Mouse (Mus musculus): ENCODE data around the gene Kcnmb2. TPM values are rescaled to one million over a fixed set of nuclear protein-coding genes. Genes with fewer than 3 reads are reported as not detected.

The Kcnmb2 gene
- polyA plus RNA-seq, 1 experiment from 2014 or later = 1.5 TPM

DNA sequence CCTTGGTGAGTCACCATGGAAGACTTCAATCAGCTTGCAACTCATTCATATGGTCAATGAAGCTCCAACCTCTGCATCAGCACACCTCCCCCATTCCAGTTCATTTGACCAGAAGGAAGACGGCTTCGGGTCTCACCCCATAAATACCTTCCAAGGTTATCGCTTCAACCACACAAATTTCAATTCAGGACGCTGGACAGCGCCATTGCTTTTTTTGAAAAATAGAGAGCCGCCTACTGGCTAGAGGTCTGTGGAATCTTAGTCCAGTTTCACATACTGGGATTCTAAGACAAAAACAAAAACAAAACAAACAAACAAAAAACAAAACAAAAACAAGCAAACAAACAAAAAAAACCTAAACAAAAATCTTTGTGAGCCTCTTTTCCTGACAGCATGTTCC, 39.2 kb downstream of the Kcnmb2 start:
- no peak for ATAC-seq (ENCODE audit: insufficient number of reproducible peaks, insufficient read depth, low FRiP score, low TSS enrichment, low read depth)
- Histone ChIP-seq H3K4me1 (no peaks in the 10 kb centered on the region), H3K9ac (no peak overlapping the region), H3K4me3 (no peak overlapping the region), H3K4me2 (no peak overlapping the region), H3K36me3 (no peaks in the 10 kb centered on the region), H3K27me3 (no peaks in the 10 kb centered on the region), H3K9me3 (no peaks in the 10 kb centered on the region), H3K27ac (no peak overlapping the region)
- WGBS = 24% methylated on average over 6 of the region's 6 CpGs

- 23% methylated on average over 3 of the region's 3 CpGs for WGBS
- H3K27ac ChIP-seq = no peak overlapping the region
- no peaks in the 10 kb centered on the region for H3K36me3 ChIP-seq
- no peak overlapping the region for H3K9ac ChIP-seq
- no peaks in the 10 kb centered on the region for H3K9me3 ChIP-seq
- H3K4me2 ChIP-seq = peak overlapping the region; percentile 22
- ATAC-seq (ENCODE audit: insufficient number of reproducible peaks, insufficient read depth, low FRiP score, low TSS enrichment, low read depth) = no peak
- no peak overlapping the region for H3K4me3 ChIP-seq
- no peaks in the 10 kb centered on the region for H3K27me3 ChIP-seq
- peaks cover 10% of the 10 kb centered on the region; the same call in 1 of the 2 replicates for H3K4me1 ChIP-seq
Observed at GRCm38 (mm10) chr3:31954213-31954612, 51.9 kb downstream of the Kcnmb2 start.

GRCm38 (mm10) chr3:31955004-31955403, 52.7 kb downstream of the Kcnmb2 start:
- H3K4me1 ChIP-seq = peaks cover 10% of the 10 kb centered on the region; the same call in 1 of the 2 replicates
- no peak overlapping the region for H3K27ac ChIP-seq
- no peak for ATAC-seq (ENCODE audit: insufficient number of reproducible peaks, insufficient read depth, low FRiP score, low TSS enrichment, low read depth)
- WGBS = 80% methylated on average over 2 of the region's 2 CpGs
- H3K36me3 ChIP-seq = no peaks in the 10 kb centered on the region
- no peak overlapping the region for H3K4me3 ChIP-seq
- no peaks in the 10 kb centered on the region for H3K9me3 ChIP-seq
- no peak overlapping the region for H3K9ac ChIP-seq
- no peaks in the 10 kb centered on the region for H3K27me3 ChIP-seq
- no peak overlapping the region for H3K4me2 ChIP-seq

GRCm38 (mm10) chr3:31959821-31960220, 57.5 kb downstream of the Kcnmb2 start:
- Histone ChIP-seq H3K36me3 (no peaks in the 10 kb centered on the region), H3K4me3 (no peak overlapping the region), H3K9ac (no peak overlapping the region), H3K4me1 (0 out of 2 replicates have a peak, but pooled peaks cover under 1% of the 10 kb centered on the region), H3K27me3 (no peaks in the 10 kb centered on the region), H3K9me3 (no peaks in the 10 kb centered on the region), H3K27ac (no peak overlapping the region), H3K4me2 (no peak overlapping the region)
- 65% methylated on average over 5 of the region's 5 CpGs for WGBS
- ATAC-seq (ENCODE audit: insufficient number of reproducible peaks, insufficient read depth, low FRiP score, low TSS enrichment, low read depth) = no peak

DNA sequence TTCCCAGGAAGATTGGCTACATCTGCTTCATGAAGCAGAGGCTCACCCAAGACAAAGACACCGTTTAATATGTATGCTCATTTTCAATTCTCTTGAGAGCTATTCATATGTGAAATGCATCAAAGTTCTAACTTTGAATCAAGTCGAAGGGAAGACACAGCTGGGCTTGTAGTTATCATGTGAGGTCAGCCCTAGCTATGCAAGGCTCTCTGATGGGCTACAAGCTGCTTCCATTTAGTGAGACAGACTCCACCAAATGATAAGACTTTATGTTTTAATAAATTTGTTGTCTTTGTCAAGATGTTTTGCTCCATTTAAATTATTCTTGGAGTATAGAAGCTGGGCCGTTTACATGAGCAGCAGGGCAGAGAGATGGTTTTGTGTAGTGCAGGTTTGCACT, 58.9 kb downstream of the Kcnmb2 start:
- no peak overlapping the region for H3K27ac ChIP-seq
- no peak overlapping the region for H3K4me3 ChIP-seq
- no peak for ATAC-seq (ENCODE audit: insufficient number of reproducible peaks, insufficient read depth, low FRiP score, low TSS enrichment, low read depth)
- no peaks in the 10 kb centered on the region for H3K27me3 ChIP-seq
- WGBS = 72% methylated on average over 3 of the region's 3 CpGs
- no peaks in the 10 kb centered on the region for H3K4me1 ChIP-seq
- no peak overlapping the region for H3K9ac ChIP-seq
- H3K36me3 ChIP-seq = no peaks in the 10 kb centered on the region
- no peaks in the 10 kb centered on the region for H3K9me3 ChIP-seq
- no peak overlapping the region for H3K4me2 ChIP-seq

DNA sequence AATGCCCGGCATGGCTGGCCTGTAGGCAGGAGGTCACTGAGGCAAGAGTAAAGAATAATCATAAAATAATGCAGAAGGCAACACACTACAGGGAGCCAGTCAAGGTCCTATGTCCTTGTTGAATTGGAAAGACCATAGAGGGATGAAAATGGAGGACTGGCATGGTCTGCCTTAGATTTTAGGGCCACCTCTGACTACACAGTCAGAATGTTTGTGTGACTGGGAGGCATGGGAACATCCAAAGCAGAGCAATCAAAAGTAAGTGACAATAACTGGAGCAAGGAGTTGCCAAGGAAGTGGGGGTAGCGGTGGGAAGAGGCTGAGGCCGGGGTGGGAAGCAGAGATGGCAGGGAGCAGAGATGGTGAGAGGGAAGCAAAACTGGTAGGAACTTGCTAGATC, 60.8 kb downstream of the Kcnmb2 start:
- Histone ChIP-seq H3K4me2 (no peak overlapping the region), H3K4me3 (no peak overlapping the region), H3K27me3 (no peaks in the 10 kb centered on the region), H3K9ac (no peak overlapping the region), H3K4me1 (no peaks in the 10 kb centered on the region), H3K36me3 (no peaks in the 10 kb centered on the region), H3K9me3 (no peaks in the 10 kb centered on the region), H3K27ac (no peak overlapping the region)
- WGBS = 91% methylated on average over 3 of the region's 3 CpGs
- no peak for ATAC-seq (ENCODE audit: insufficient number of reproducible peaks, insufficient read depth, low FRiP score, low TSS enrichment, low read depth)

DNA sequence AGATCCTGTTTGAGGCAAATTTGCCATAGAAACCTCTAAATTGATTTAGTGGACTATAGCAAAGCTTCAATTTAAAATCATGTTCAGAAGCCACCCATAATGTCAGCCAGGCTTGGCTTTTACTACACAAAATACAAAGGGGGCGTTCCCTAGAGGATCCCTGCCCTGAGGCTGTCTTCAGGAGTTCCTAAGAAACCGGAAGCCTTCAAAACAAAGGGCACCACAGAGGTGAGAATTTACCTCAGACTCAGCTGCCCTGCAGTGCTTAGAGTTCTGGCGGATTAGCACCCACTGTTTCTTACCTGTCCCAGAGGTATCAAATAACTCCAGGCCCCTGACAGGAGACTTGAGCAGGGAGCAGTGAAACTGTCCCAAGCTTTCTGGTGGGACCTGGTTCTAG, 77.4 kb downstream of the Kcnmb2 start:
- Histone ChIP-seq H3K9ac (no peak overlapping the region), H3K9me3 (no peaks in the 10 kb centered on the region), H3K27ac (no peak overlapping the region), H3K4me3 (no peak overlapping the region), H3K4me1 (0 out of 2 replicates have a peak, but pooled peaks cover 3% of the 10 kb centered on the region), H3K36me3 (no peaks in the 10 kb centered on the region), H3K27me3 (no peaks in the 10 kb centered on the region), H3K4me2 (no peak overlapping the region)
- 7% methylated on average over 3 of the region's 3 CpGs for whole genome bisulfite sequencing
- ATAC-seq (ENCODE audit: insufficient number of reproducible peaks, insufficient read depth, low FRiP score, low TSS enrichment, low read depth) = no peak

DNA sequence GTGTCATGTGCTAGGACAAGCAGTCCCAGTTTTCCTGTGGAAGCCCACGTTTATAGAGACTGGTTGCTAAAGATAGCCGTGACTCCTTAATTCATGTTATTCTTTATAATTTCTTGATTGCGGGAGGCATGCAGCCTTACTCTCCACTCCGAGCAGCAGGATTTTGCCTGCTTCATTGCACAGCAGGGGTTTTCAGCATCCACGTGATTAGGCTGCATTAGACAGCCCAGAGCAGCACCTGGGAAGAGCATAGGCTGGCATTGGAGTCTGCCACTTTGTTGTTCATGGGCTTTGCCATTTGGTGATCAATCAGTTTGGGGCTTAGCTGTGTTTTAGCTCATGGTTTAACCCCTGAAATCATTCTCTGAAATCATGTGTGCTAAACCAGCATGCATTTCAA, 80.1 kb downstream of the Kcnmb2 start:
- Histone ChIP-seq H3K9ac (no peak overlapping the region), H3K4me3 (no peak overlapping the region), H3K27me3 (no peaks in the 10 kb centered on the region), H3K27ac (no peak overlapping the region), H3K36me3 (no peaks in the 10 kb centered on the region), H3K4me2 (no peak overlapping the region), H3K9me3 (no peaks in the 10 kb centered on the region), H3K4me1 (0 out of 2 replicates have a peak, but pooled peaks cover 3% of the 10 kb centered on the region)
- 40% methylated on average over 5 of the region's 5 CpGs for WGBS
- no peak for ATAC-seq (ENCODE audit: insufficient number of reproducible peaks, insufficient read depth, low FRiP score, low TSS enrichment, low read depth)

DNA sequence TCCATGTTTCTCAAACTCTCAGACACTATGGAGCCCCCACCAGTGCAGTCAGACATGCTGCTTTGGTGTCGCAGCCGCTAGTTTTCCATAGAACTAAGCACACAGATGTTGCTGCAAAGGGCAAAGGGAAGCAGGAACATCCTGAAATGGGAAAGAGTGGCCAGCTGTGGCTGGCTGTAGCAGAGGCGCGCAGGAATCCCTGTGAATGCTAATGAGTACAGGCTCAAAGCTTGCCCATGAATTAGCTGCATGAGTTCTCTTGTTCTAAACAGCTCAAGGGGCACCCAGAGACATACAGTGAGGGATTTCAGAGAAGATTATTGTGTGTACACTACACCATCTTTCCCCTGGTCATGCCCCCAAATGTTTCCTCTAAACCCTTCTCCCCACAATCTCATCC, 82.8 kb downstream of the Kcnmb2 start:
- no peaks in the 10 kb centered on the region for H3K36me3 ChIP-seq
- WGBS = 85% methylated on average over 4 of the region's 4 CpGs
- H3K9me3 ChIP-seq = no peaks in the 10 kb centered on the region
- H3K9ac ChIP-seq = no peak overlapping the region
- ATAC-seq (ENCODE audit: insufficient number of reproducible peaks, insufficient read depth, low FRiP score, low TSS enrichment, low read depth) = no peak
- H3K4me3 ChIP-seq = no peak overlapping the region
- no peak overlapping the region for H3K27ac ChIP-seq
- H3K27me3 ChIP-seq = no peaks in the 10 kb centered on the region
- H3K4me1 ChIP-seq = no peaks in the 10 kb centered on the region
- no peak overlapping the region for H3K4me2 ChIP-seq

DNA sequence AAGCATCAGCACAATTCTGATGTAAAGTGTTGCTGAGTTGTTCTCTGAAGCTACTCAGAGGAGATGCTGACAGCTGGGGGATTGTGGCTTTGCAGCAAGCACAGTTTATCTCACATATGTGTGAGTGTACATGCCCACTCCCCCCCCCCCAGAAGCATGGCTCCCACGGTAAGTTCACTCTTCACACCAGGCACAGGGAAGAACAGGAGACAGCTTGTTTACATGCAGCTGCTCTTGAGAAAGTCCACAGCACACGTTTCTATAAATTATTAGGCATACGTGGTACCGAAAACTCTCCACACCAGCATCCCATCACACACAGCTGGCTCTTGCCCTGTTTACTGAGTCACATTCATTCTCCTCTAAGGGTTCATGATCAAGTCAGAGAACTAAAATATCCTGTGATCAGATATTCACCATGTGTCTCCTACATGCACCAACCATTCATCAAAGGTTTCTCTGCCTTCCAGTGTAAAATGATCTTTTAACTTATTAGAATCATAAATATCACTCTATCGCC, 89.3 kb downstream of the Kcnmb2 start:
- no peaks in the 10 kb centered on the region for H3K36me3 ChIP-seq
- no peak overlapping the region for H3K4me2 ChIP-seq
- no peak overlapping the region for H3K4me3 ChIP-seq
- no peak for ATAC-seq (ENCODE audit: insufficient number of reproducible peaks, insufficient read depth, low FRiP score, low TSS enrichment, low read depth)
- no peak overlapping the region for H3K9ac ChIP-seq
- no peaks in the 10 kb centered on the region for H3K9me3 ChIP-seq
- no peak overlapping the region for H3K27ac ChIP-seq
- H3K4me1 ChIP-seq = no peaks in the 10 kb centered on the region
- H3K27me3 ChIP-seq = no peaks in the 10 kb centered on the region
- WGBS = 76% methylated on average over 5 of the region's 5 CpGs

- H3K27ac ChIP-seq = no peak overlapping the region
- no peak overlapping the region for H3K4me3 ChIP-seq
- H3K36me3 ChIP-seq = no peaks in the 10 kb centered on the region
- no peak for ATAC-seq (ENCODE audit: insufficient number of reproducible peaks, insufficient read depth, low FRiP score, low TSS enrichment, low read depth)
- H3K4me2 ChIP-seq = no peak overlapping the region
- H3K27me3 ChIP-seq = no peaks in the 10 kb centered on the region
- no peaks in the 10 kb centered on the region for H3K4me1 ChIP-seq
- 88% methylated on average over 5 of the region's 5 CpGs for WGBS
- H3K9me3 ChIP-seq = no peaks in the 10 kb centered on the region
- H3K9ac ChIP-seq = no peak overlapping the region
Observed at GRCm38 (mm10) chr3:32011566-32011965, 109.3 kb downstream of the Kcnmb2 start.

DNA sequence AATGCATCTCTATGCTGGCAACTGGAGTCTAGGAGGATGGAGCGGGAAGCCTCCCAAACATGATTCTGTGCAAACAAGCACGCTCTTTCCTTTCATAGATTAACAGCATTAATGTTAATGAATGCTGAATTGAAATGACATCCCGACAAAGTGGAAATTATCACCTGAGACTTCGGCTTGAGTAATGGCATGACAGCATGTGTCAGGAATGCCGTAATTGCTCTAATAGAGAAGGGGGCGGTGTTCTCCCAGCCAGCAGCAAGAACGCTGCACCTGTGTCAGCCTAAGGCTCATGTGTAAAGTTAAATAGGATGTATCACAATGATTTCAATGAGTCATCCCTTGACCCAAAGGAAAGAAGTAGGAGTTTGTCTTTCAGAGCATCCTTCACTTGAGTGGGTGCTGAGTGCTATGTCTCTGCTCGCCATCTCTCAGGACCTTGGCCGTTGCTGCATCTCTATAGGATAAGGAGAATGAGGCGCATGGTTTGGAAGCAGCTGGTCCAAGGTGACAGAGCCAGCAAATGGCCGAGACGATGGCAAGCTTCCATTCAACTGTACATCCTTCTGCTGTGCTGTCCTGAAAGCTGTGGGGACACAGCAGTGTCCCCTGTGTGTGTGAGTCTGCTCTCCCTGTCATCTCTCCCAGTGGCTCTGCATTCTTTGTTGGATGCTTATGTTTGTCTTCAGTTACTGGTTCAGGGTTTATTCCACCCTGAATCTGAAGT, 110.1 kb downstream of the Kcnmb2 start:
- Histone ChIP-seq H3K4me1 (no peaks in the 10 kb centered on the region), H3K27me3 (no peaks in the 10 kb centered on the region), H3K27ac (no peak overlapping the region), H3K4me2 (no peak overlapping the region), H3K4me3 (no peak overlapping the region), H3K36me3 (no peaks in the 10 kb centered on the region), H3K9ac (no peak overlapping the region), H3K9me3 (no peaks in the 10 kb centered on the region)
- WGBS = 85% methylated on average over 12 of the region's 12 CpGs
- no peak for ATAC-seq (ENCODE audit: insufficient number of reproducible peaks, insufficient read depth, low FRiP score, low TSS enrichment, low read depth)

All from embryonic facial prominence, embryonic 13.5 days (tissue).